Mouse (Mus musculus): ENCODE results near the gene Rbms1. TPM values are rescaled to one million over a fixed set of nuclear protein-coding genes. Genes with fewer than 3 reads are reported as not detected.

Gene Rbms1
- polyA plus RNA-seq, 1 experiment from 2014 or later, result 78.6 TPM

GRCm38 (mm10) chr2:60877543-60878386 is 85.2 kb downstream of the Rbms1 start:
- Histone ChIP-seq H3K4me1 (replicated peaks; ENCODE audit: control insufficient read depth, insufficient read depth, low read length) (no peaks in the 10 kb centered on the region; the same call in 1 of the 2 replicates), H3K9ac (ENCODE audit: low read depth, low read length) (no peak overlapping the region), H3K9me3 (ENCODE audit: control insufficient read depth, low read length) (no peaks in the 10 kb centered on the region), H3K27ac (ENCODE audit: low read depth, low read length) (no peak overlapping the region), H3K4me3 (ENCODE audit: low read depth, low read length) (no peak overlapping the region), H3K36me3 (ENCODE audit: control insufficient read depth, insufficient read depth, low read length) (no peaks in the 10 kb centered on the region), H3K4me2 (replicated peaks; ENCODE audit: low read depth, low read length) (no peak overlapping the region), H3K27me3 (ENCODE audit: control insufficient read depth, insufficient read depth, low read length) (no peaks in the 10 kb centered on the region)
- WGBS, result 80% methylated on average over 14 of the region's 14 CpGs
- ATAC-seq (ENCODE audit: low FRiP score) (no peak), DNase-seq (ENCODE audit: low spot score) (no peak)

DNA sequence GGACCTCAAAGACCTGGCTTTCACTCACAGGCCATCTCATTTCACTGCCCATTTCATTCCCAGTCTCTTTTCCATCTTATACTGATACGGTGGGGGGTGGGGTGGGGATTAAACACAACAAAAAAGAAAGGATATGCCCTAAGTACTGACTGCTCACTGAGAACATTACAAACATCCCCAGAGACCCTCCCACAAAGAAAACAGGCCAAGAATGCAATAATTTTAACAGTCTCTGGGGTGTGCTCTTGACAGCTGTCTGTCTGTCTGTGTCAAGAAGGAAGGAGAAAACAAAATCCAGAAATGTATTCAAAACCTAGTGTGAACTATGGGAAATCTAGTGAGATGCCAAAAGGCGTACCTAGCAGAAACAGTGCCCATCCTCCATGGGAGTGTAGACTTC is 86.1 kb downstream of the Rbms1 start:
- Histone ChIP-seq H3K9ac (ENCODE audit: low read depth, low read length) (no peak overlapping the region), H3K9me3 (ENCODE audit: control insufficient read depth, low read length) (no peaks in the 10 kb centered on the region), H3K4me1 (replicated peaks; ENCODE audit: control insufficient read depth, insufficient read depth, low read length) (no peaks in the 10 kb centered on the region; the same call in 1 of the 2 replicates), H3K27ac (ENCODE audit: low read depth, low read length) (no peak overlapping the region), H3K4me3 (ENCODE audit: low read depth, low read length) (no peak overlapping the region), H3K4me2 (replicated peaks; ENCODE audit: low read depth, low read length) (no peak overlapping the region), H3K27me3 (ENCODE audit: control insufficient read depth, insufficient read depth, low read length) (no peaks in the 10 kb centered on the region), H3K36me3 (ENCODE audit: control insufficient read depth, insufficient read depth, low read length) (no peaks in the 10 kb centered on the region)
- ATAC-seq (ENCODE audit: low FRiP score) (no peak), DNase-seq (ENCODE audit: low spot score) (no peak)
- WGBS, result 57% methylated on average over 2 of the region's 2 CpGs

GRCm38 (mm10) chr2:60872095-60872811 is 90.7 kb downstream of the Rbms1 start:
- H3K9me3 ChIP-seq (ENCODE audit: control insufficient read depth, low read length), result no peaks in the 10 kb centered on the region
- no peaks in the 10 kb centered on the region for H3K36me3 ChIP-seq (ENCODE audit: control insufficient read depth, insufficient read depth, low read length)
- no peak overlapping the region for H3K9ac ChIP-seq (ENCODE audit: low read depth, low read length)
- no peaks in the 10 kb centered on the region for H3K4me1 ChIP-seq (replicated peaks; ENCODE audit: control insufficient read depth, insufficient read depth, low read length)
- DNase-seq (ENCODE audit: low spot score), result no peak
- no peak overlapping the region for H3K27ac ChIP-seq (ENCODE audit: low read depth, low read length)
- H3K27me3 ChIP-seq (ENCODE audit: control insufficient read depth, insufficient read depth, low read length), result no peaks in the 10 kb centered on the region
- H3K4me2 ChIP-seq (replicated peaks; ENCODE audit: low read depth, low read length), result no peak overlapping the region
- no peak for ATAC-seq (ENCODE audit: low FRiP score)
- 74% methylated on average over 7 of the region's 7 CpGs for WGBS
- H3K4me3 ChIP-seq (ENCODE audit: low read depth, low read length), result no peak overlapping the region

GRCm38 (mm10) chr2:60871001-60871400 is 92.0 kb downstream of the Rbms1 start:
- ATAC-seq (ENCODE audit: low FRiP score), result no peak
- no peak overlapping the region for H3K27ac ChIP-seq (ENCODE audit: low read depth, low read length)

GRCm38 (mm10) chr2:60870450-60870849 is 92.5 kb downstream of the Rbms1 start:
- H3K36me3 ChIP-seq (ENCODE audit: control insufficient read depth, insufficient read depth, low read length), result no peaks in the 10 kb centered on the region
- no peak overlapping the region for H3K27ac ChIP-seq (ENCODE audit: low read depth, low read length)
- 18% methylated on average over 4 of the region's 4 CpGs for WGBS
- DNase-seq (ENCODE audit: low spot score) (no peak), ATAC-seq (ENCODE audit: low FRiP score) (no peak)
- no peak overlapping the region for H3K4me3 ChIP-seq (ENCODE audit: low read depth, low read length)
- H3K9ac ChIP-seq (ENCODE audit: low read depth, low read length), result no peak overlapping the region
- no peak overlapping the region for H3K4me2 ChIP-seq (replicated peaks; ENCODE audit: low read depth, low read length)
- H3K27me3 ChIP-seq (ENCODE audit: control insufficient read depth, insufficient read depth, low read length), result no peaks in the 10 kb centered on the region
- no peaks in the 10 kb centered on the region for H3K9me3 ChIP-seq (ENCODE audit: control insufficient read depth, low read length)
- H3K4me1 ChIP-seq (replicated peaks; ENCODE audit: control insufficient read depth, insufficient read depth, low read length), result no peaks in the 10 kb centered on the region

More at GRCm38 (mm10) chr2:60871001-60871400, 92.0 kb downstream of the Rbms1 start:
- no peaks in the 10 kb centered on the region for H3K27me3 ChIP-seq (ENCODE audit: control insufficient read depth, insufficient read depth, low read length)
- 7% methylated on average over 5 of the region's 5 CpGs for WGBS
- no peak overlapping the region for H3K9ac ChIP-seq (ENCODE audit: low read depth, low read length)
- H3K4me3 ChIP-seq (ENCODE audit: low read depth, low read length), result no peak overlapping the region
- no peaks in the 10 kb centered on the region for H3K36me3 ChIP-seq (ENCODE audit: control insufficient read depth, insufficient read depth, low read length)
- H3K4me1 ChIP-seq (replicated peaks; ENCODE audit: control insufficient read depth, insufficient read depth, low read length), result no peaks in the 10 kb centered on the region
- no peak overlapping the region for H3K4me2 ChIP-seq (replicated peaks; ENCODE audit: low read depth, low read length)
- DNase-seq (ENCODE audit: low spot score), result no peak
- H3K9me3 ChIP-seq (ENCODE audit: control insufficient read depth, low read length), result no peaks in the 10 kb centered on the region

DNA sequence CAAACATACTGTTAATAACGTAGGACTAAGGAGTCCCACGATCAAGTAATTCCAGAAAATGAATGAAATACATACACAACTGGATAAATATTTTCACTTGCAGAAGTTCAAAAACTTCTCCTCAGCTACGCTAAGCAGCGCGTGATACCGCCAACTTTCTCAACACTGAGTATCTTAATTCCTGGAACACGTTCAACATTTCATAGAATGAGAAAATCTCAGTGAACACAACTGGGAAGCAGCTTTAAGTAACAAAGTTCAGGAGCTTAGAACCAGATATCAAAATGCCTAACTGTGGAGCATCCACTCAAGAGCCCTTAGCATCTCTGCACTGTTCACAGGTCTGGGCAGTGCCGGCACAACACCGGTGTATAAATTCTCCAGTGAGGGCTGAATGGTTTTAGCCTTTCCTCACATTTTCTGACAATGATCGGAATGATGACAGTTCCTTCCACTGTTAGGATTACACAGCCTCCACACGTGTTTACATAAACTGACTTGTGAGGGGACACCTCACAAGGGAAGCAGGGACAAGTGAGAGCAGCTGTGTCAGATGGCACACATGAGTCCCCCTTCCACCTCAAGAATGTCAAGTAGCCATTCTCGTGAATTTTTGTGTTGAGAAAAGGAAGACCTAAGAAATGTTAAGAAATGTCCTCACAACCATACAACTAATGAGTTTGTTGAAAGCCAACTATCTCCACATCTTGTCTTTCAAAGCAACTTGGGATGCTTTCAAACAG is 93.8 kb downstream of the Rbms1 start:
- no peaks in the 10 kb centered on the region for H3K9me3 ChIP-seq (ENCODE audit: control insufficient read depth, low read length)
- no peak overlapping the region for H3K4me2 ChIP-seq (replicated peaks; ENCODE audit: low read depth, low read length)
- DNase-seq (ENCODE audit: low spot score) (no peak), ATAC-seq (ENCODE audit: low FRiP score) (no peak)
- no peak overlapping the region for H3K4me3 ChIP-seq (ENCODE audit: low read depth, low read length)
- no peak overlapping the region for H3K27ac ChIP-seq (ENCODE audit: low read depth, low read length)
- H3K36me3 ChIP-seq (ENCODE audit: control insufficient read depth, insufficient read depth, low read length), result no peaks in the 10 kb centered on the region
- H3K27me3 ChIP-seq (ENCODE audit: control insufficient read depth, insufficient read depth, low read length), result no peaks in the 10 kb centered on the region
- no peaks in the 10 kb centered on the region for H3K4me1 ChIP-seq (replicated peaks; ENCODE audit: control insufficient read depth, insufficient read depth, low read length)
- 78% methylated on average over 12 of the region's 12 CpGs for WGBS
- H3K9ac ChIP-seq (ENCODE audit: low read depth, low read length), result no peak overlapping the region

DNA sequence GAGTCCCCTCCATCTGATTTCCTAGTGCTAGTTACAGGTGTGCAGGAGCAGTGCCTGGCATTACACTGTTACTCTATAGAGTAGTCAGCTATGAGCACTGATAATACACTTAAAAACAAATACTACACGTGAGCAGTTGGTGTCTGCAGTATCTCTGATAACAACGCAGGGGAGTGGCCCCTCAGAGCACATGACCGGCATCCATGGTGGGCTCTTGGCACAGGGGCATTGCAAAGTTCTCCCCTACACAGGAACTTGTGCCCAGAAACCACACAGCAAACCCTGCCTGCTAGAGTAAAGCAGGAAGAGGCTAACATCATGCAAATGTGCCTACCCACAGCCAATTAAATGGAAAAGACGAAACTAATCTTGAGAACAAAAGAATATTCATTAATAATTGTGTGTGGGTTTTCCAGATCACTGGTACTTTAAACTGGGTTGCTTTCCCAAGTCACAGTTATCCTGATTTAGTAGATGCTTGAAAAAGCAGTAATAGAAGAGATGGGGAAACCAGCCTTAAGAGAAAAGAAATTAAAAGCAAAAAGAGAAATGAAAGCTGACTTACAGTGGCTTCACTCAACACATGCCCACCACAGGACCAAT is 94.8 kb downstream of the Rbms1 start:
- no peaks in the 10 kb centered on the region for H3K9me3 ChIP-seq (ENCODE audit: control insufficient read depth, low read length)
- H3K9ac ChIP-seq (ENCODE audit: low read depth, low read length), result no peak overlapping the region
- H3K27ac ChIP-seq (ENCODE audit: low read depth, low read length), result no peak overlapping the region
- H3K4me1 ChIP-seq (replicated peaks; ENCODE audit: control insufficient read depth, insufficient read depth, low read length), result no peaks in the 10 kb centered on the region
- H3K27me3 ChIP-seq (ENCODE audit: control insufficient read depth, insufficient read depth, low read length), result no peaks in the 10 kb centered on the region
- DNase-seq (ENCODE audit: low spot score), result no peak
- H3K4me3 ChIP-seq (ENCODE audit: low read depth, low read length), result no peak overlapping the region
- no peak for ATAC-seq (ENCODE audit: low FRiP score)
- no peaks in the 10 kb centered on the region for H3K36me3 ChIP-seq (ENCODE audit: control insufficient read depth, insufficient read depth, low read length)
- no peak overlapping the region for H3K4me2 ChIP-seq (replicated peaks; ENCODE audit: low read depth, low read length)
- WGBS, result 92% methylated on average over 4 of the region's 4 CpGs

GRCm38 (mm10) chr2:60867304-60867703 is 95.7 kb downstream of the Rbms1 start:
- 94% methylated on average over 8 of the region's 8 CpGs for WGBS
- Histone ChIP-seq H3K36me3 (ENCODE audit: control insufficient read depth, insufficient read depth, low read length) (no peaks in the 10 kb centered on the region), H3K9me3 (ENCODE audit: control insufficient read depth, low read length) (no peaks in the 10 kb centered on the region), H3K4me3 (ENCODE audit: low read depth, low read length) (no peak overlapping the region), H3K27ac (ENCODE audit: low read depth, low read length) (no peak overlapping the region), H3K27me3 (ENCODE audit: control insufficient read depth, insufficient read depth, low read length) (no peaks in the 10 kb centered on the region), H3K9ac (ENCODE audit: low read depth, low read length) (no peak overlapping the region), H3K4me2 (replicated peaks; ENCODE audit: low read depth, low read length) (no peak overlapping the region), H3K4me1 (replicated peaks; ENCODE audit: control insufficient read depth, insufficient read depth, low read length) (no peaks in the 10 kb centered on the region)
- ATAC-seq (ENCODE audit: low FRiP score), result no peak
- DNase-seq (ENCODE audit: low spot score), result no peak
